Mouse (Mus musculus) heart, adult 11 months (tissue): ENCODE measurements around the gene Insr.

Experiments used
- DNase-seq: peaks from one replicate; pipeline ENCODE4 v3.0.0; 2022

Gene Insr

DNA sequence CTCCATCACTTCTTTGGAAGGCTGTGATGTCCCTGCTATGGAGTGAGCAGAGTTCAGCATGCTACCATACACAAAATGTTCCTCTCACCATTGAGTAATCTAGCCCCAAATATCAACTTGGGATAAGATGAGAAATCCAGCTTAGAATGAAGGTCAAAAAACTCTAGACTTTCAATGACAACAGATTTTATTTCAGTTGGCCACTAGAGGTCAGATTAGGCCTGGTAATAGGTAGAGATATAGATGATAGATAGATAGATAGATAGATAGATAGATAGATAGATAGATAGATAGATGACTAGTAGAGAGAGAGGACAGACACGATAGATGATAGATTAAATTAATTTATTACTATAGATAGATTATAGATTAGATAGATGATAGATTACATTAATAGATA is 99.5 kb downstream of the Insr start:
- DNase-seq: no peak

DNA sequence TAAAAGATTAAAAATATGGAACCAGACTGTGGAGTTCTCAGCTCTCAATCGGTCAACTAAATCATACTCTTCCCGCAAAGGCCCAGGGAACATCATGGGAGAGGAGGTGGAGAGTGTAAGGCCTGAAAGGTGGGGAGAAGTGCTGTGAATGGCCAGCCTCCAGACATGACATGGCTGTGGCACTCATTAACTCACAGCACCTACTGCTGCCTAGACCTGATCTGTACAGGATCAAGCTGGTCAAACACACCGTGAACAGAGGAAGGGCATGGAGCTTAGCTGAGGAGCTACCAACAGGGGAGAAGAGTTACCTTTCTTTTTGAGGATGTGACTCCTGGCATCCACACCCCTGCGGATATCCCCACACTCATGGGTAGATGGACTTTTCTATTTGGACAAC is 102.0 kb downstream of the Insr start:
- DNase-seq: peak; percentile 75

DNA sequence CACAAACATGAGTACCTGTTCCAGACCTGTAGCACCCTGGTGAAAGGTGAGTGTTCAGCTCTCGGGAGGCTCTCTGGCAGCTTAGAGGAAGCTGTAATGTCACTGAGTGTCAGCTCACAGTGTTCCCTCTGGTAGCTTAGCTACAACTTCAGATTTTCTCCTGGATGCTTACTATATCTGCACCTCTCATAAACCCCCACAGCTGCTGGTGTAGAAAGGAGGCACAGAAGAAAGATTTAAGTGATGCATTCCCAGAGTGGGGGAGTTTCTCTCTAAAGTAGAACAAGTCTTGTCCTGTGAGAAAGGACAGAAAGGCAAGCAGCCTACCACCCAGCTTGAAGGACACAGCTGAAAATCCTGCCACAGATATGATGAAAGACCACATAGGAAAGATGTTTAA is 107.2 kb downstream of the Insr start:
- DNase-seq: no peak

DNA sequence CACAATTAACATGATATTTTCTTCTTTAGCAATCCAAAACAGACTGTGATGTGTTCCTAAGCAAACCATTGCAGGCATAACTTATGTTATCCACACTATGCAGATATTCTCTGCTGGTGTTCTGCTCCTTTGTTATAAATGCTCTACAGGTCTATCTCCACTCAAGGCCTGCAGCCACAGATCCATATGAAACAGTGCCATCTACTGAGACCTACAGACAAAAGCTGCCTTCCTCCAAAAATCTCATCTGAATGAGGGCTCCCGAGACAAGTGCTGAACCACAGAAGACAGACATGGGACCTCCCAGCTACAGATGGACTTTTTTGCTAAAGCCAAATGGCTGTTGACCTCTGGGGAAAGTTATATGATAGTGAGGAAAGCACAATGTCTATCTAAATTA is 132.9 kb downstream of the Insr start:
- no peak for DNase-seq

DNA sequence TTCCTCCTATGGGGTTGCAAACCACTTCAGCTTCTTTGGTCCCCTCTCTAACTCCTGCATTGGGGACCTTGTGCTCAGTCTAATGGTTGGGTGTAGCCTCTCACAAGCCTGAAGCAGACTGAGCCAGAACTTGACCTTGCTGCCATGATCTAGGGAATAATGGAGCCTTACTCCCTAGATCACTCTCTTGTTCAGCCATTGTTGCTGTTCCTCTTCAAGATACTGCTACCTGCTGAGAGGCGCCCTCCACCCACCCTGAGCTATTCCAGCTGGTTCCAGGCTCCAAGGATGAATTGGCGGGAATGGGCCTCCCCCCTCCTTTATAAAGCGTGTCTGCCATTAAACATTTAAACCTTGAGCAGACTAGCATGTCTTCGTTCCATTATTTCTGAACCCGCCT is 179.0 kb downstream of the Insr start:
- DNase-seq: peak; percentile 71
